Mouse (Mus musculus) CD4-positive, CD25-positive, alpha-beta regulatory T cell (primary cell): ENCODE results near the gene Gm10100. TPM values are rescaled to one million over a fixed set of nuclear protein-coding genes. Genes with fewer than 3 reads are reported as not detected.

Experiments used
- polyA plus RNA-seq: library from polyadenylated mRNA; unstranded; fragments of 100-300 nt; shearing (Covaris generic); gene quantifications from one replicate; pipeline ENCODE4 v1.2.1, GENCODE M21; 2017

Gm10100 gene
- polyA plus RNA-seq, result not detected

DNA sequence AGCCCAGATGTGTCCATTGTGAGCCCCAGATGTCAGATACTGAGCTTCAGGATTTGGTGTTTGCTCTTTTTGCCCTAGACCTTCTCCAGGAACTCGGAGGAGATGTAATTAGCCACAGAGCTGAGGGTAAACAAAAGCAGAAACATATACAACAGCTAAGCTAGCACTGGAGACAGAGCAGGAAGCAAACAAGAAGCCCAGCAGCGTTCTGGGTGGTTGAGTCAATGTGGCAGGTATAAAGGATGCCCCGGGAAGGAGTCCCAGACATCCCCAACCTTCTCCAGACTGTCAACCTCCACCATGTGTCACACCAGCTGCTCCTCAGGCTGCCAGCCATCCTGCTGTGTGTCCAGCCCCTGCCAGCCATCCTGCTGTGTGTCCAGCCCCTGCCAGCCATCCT lies at the start of gene Gm10100:
TSS of gene Gm10100 (plus strand) at position 301 of the 400 bp plus-strand sequence.

DNA sequence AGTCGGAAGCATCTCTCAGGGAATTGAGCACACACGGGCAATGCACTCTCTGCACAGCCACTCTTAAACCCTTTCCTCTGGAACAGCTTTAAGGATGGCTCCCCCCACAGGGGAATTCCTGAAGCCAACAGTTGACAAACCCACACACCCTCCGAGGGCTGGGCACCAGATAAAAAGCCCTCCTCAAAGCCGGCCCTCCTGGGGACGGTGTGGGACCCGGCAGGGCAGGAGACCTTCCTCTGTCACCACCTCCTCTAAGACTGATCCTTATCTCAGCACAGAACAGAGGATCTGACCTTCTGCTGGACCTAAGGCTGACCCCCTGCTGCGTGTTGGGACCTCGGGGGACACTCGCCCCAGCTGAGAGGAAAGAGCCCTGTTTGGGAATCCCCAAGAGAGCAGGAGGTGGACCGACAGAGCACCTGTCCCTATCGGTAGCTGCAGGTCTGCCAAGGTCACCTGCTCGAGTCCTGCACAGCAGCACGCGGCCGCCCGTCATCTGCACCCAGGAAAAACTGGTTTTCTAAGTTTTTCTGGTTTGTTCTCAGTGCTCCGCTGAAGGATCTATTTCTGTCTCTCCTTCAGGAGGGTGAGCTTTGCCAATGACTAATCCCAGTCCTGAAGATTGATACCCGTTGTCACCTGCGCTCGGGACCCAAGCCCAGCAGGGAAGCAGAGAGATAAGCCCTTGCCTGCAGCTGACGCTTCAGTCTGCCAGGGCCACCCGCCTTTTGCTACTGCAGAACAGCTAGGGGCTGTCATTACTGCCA lies 40.2 kb upstream of the Gm10100 start, which contains the start of gene Tspear:
TSS of gene Tspear (plus strand) at position 675 of the 770 bp plus-strand sequence.

DNA sequence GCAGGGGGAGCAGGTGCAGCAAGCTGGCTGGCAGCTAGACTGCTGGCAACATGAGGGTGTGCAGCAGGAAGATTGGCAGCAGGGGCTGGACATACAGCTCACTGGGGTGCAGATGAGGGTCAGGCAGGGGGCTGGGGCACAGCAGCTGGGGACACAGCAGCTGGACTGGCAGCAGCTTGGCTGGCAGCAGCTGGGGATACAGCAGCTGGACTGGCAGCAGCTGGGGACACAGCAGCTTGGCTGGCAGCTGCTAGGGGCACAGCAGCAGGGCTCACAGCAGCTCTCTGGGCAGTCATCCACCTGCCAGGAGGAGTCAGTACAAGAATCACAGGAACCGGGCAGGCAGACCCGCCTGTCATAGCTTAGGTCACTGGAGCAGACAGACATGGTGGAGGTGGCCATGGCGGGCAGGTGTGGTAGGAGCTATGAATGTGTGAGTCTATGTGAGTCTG lies 35.9 kb upstream of the Gm10100 start, which contains the start of gene Gm19402:
TSS of gene Gm19402 (minus strand) at position 402 of the 452 bp plus-strand sequence.

DNA sequence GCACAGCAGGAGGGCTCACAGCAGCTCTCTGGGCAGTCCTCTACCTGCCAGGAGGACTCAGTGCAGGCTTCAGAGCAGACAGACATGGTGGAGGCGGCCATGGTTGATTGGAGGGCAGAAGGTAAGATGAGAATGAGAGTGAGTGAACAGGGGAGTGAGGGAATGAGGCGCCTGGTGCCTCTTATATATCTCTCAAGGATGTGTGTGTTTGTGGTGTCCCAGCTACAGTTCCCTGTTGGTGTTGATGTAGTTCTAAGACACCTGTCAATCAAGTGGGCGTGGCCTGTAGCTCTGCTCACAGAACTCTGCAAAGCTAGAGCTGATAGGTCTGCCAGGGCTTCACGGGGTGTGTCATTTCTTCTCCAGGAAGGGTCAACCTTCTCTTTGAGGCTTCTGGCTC lies 29.2 kb upstream of the Gm10100 start, which contains the start of gene Gm9508:
TSS of gene Gm9508 (minus strand) at position 101 of the 400 bp plus-strand sequence.

DNA sequence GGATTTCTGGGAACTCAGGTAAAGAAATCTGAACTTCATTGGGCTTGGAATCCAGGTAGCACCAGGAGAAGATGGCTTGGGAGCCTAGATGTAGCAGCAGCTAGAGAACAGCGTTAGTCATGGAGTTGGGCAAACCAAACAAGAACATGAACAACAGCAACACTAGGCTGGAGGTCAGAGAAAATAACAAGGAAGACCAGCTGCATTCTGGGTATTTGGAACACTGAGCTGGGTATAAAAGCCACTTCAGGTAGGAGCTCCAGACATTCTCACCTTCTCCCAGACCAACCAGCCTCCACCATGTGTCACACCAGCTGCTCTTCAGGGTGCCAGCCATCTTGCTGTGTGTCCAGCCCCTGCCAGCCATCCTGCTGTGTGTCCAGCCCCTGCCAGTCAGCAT lies 20.0 kb upstream of the Gm10100 start, which contains the start of gene Gm10272:
TSS of gene Gm10272 (plus strand) at position 301 of the 400 bp plus-strand sequence.

DNA sequence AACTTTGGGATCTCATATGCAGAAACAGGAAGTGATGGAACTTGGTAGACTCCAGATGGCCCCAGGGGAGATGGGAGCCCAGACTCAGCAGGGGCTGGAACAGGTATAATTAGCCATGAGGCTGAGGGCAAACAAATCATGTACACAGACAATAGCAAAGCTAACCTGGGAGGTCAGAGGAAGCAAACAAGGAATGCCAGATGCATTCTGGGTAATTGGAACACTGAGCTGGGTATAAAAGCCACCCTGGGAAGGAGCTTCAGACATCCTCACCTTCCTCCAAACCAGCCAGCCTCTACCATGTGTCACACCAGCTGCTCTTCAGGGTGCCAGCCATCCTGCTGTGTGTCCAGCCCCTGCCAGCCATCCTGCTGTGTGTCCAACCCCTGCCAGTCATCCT lies 15.1 kb upstream of the Gm10100 start, which contains the start of gene Gm10024:
TSS of gene Gm10024 (plus strand) at position 301 of the 400 bp plus-strand sequence.

DNA sequence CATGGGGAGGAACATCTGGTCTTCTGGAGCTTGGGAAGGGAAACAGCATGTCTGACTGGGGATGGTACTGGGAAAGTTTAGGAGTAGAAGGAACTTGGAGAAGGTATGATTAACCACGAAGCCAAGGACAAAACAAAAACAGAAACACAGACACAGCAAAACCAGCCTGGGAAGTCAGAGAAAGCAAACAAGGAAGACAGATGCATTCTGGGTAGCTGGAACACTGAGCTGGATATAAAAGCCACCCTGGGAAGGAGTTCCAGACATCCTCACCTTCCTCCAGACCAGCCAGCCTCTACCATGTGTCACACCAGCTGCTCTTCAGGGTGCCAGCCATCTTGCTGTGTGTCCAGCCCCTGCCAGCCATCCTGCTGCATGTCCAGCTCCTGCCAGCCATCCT lies 10.8 kb upstream of the Gm10100 start, which contains the start of gene Gm10142:
TSS of gene Gm10142 (plus strand) at position 301 of the 400 bp plus-strand sequence.

DNA sequence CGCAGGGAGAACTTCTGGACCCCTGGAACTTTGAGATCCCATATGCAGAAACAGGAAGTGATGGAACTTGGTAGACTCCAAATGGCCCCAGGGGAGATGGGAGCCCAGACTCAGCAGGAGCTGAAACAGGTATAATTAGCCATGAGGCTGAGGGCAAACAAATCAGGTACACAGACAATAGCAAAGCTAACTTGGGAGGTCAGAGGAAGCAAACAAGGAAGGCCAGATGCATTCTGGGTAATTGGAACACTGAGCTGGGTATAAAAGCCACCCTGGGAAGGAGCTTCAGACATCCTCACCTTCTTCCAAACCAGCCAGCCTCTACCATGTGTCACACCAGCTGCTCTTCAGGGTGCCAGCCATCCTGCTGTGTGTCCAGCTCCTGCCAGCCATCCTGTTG lies 6.0 kb upstream of the Gm10100 start, which contains the start of gene Krtap12-1:
TSS of gene Krtap12-1 (plus strand) at position 301 of the 400 bp plus-strand sequence.

DNA sequence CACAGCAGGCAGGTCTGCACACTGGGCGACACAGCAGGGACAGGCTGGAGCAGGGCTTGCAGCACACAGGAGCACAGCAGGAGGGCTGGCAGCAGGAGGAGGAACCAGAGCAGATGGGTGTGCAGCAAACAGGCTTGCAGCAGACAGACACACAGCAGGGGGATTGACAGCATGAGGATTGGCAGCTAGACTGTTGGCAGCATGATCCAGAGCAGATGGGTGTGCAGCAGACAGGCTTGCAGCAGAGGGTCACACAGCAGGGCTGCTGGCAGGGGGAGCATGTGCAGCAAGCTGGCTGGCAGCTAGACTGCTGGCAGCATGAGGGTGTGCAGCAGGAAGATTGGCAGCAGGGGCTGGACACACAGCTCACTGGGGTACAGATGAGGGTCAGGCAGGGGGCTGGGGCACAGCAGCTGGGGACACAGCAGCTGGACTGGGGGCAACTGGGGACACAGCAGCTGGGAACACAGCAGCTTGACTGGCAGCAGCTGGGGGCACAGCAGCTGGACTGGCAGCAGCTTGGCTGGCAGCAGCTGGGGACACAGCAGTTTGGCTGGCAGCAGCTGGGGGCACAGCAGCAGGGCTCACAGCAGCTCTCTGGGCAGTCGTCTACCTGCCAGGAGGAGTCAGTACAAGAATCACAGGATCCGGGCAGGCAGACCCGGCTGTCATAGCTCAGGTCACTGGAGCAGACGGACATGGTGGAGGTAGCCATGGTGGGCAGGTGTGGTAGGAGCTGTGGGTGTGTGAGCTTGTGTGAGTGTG lies 15.8 kb downstream of the Gm10100 start, which contains the start of gene Gm18596:
TSS of gene Gm18596 (minus strand) at position 715 of the 765 bp plus-strand sequence.

DNA sequence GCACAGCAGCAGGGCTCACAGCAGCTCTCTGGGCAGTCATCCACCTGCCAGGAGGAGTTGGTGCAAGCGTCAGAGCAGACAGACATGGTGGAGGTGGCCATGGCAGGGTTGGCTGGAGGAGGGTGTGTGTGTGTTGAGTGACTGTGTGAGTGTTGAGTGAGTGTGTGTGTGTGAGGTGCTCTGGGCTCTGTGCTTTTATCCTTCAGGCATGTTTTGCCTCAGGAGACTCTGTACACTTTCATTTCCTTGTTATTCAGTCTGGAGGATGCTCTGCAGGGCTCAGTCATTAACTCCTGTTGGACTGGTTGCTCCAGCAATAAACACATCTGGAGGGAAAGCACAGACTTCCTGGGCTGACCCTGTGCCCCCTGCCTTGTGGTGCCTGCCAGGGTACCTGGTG lies 25.0 kb downstream of the Gm10100 start, which contains the start of gene Gm9736:
TSS of gene Gm9736 (minus strand) at position 101 of the 400 bp plus-strand sequence.

DNA sequence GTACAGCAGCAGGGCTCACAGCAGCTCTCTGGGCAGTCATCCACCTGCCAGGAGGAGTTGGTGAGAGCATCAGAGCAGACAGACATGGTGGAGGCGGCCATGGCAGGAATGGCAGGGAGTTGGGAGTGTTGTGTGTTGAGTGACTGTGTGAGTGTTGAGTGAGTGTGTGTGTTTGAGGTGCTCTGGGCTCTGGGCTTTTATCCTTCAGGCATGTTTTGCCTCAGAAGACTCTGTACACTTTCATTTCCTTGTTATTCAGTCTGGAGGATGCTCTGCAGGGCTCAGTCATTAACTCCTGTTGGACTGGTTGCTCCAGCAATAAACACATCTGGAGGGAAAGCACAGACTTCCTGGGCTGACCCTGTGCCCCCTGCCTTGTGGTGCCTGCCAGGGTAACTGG lies 33.3 kb downstream of the Gm10100 start, which contains the start of gene Gm3233:
TSS of gene Gm3233 (minus strand) at position 101 of the 400 bp plus-strand sequence.

DNA sequence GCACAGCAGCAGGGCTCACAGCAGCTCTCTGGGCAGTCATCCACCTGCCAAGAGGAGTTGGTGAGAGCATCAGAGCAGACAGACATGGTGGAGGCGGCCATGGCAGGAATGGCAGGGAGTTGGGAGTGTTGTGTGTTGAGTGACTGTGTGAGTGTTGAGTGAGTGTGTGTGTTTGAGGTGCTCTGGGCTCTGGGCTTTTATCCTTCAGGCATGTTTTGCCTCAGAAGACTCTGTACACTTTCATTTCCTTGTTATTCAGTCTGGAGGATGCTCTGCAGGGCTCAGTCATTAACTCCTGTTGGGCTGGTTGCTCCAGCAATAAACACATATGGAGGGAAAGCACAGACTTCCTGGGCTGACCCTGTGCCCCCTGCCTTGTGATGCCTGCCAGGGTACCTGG lies 44.9 kb downstream of the Gm10100 start, which contains the start of gene Gm3238:
TSS of gene Gm3238 (minus strand) at position 101 of the 400 bp plus-strand sequence.

Other genes with a start within 250 kb of the Gm10100 start
- 44.5 TPM for gene Fam207a, start 210.7 kb upstream of the Gm10100 start, polyA plus RNA-seq
- gene Itgb2, start 196.2 kb upstream of the Gm10100 start, polyA plus RNA-seq, result 545 TPM
- 101 TPM for gene Pttg1ip, start 144.8 kb upstream of the Gm10100 start, polyA plus RNA-seq
- gene Sumo3, start 120.4 kb upstream of the Gm10100 start, polyA plus RNA-seq, result 109 TPM
- not detected for gene Gm49325, start 120.3 kb upstream of the Gm10100 start, polyA plus RNA-seq
- gene Ube2g2, start 104.2 kb upstream of the Gm10100 start, polyA plus RNA-seq, result 48.5 TPM
- 0.26 TPM for gene Tspear, start 39.9 kb upstream of the Gm10100 start, polyA plus RNA-seq
- gene Gm19402, start 35.7 kb upstream of the Gm10100 start, polyA plus RNA-seq, result not detected
- gene Gm9508, start 29.3 kb upstream of the Gm10100 start, polyA plus RNA-seq, result not detected
- not detected for gene Gm10272, start 19.9 kb upstream of the Gm10100 start, polyA plus RNA-seq
- gene Gm10024, start 15.0 kb upstream of the Gm10100 start, polyA plus RNA-seq, result not detected
- not detected for gene Gm10142, start 10.7 kb upstream of the Gm10100 start, polyA plus RNA-seq
- not detected for gene Krtap12-1, start 5.9 kb upstream of the Gm10100 start, polyA plus RNA-seq
- not detected for gene Gm18596, start 16.2 kb downstream of the Gm10100 start, polyA plus RNA-seq
- not detected for gene Gm9736, start 24.9 kb downstream of the Gm10100 start, polyA plus RNA-seq
- gene Gm3233, start 33.2 kb downstream of the Gm10100 start, polyA plus RNA-seq, result not detected
- gene Gm3238, start 44.8 kb downstream of the Gm10100 start, polyA plus RNA-seq, result not detected
- not detected for gene Gm7138, start 50.5 kb downstream of the Gm10100 start, polyA plus RNA-seq
- gene Gm3250, start 56.1 kb downstream of the Gm10100 start, polyA plus RNA-seq, result not detected
- gene Gm7137, start 61.7 kb downstream of the Gm10100 start, polyA plus RNA-seq, result not detected
- gene Gm9639, start 68.6 kb downstream of the Gm10100 start, polyA plus RNA-seq, result not detected
- not detected for gene Gm19668, start 72.6 kb downstream of the Gm10100 start, polyA plus RNA-seq
- not detected for gene Gm9507, start 85.4 kb downstream of the Gm10100 start, polyA plus RNA-seq
- not detected for gene Gm2696, start 88.2 kb downstream of the Gm10100 start, polyA plus RNA-seq
- not detected for gene Krtap10-4, start 100.6 kb downstream of the Gm10100 start, polyA plus RNA-seq
- not detected for gene Krtap10-10, start 109.5 kb downstream of the Gm10100 start, polyA plus RNA-seq
- not detected for gene Gm36176, start 120.3 kb downstream of the Gm10100 start, polyA plus RNA-seq
- not detected for gene Gm10318, start 126.4 kb downstream of the Gm10100 start, polyA plus RNA-seq
- not detected for gene Gm3285, start 135.5 kb downstream of the Gm10100 start, polyA plus RNA-seq
- 0.11 TPM for gene Lrrc3, start 176.1 kb downstream of the Gm10100 start, polyA plus RNA-seq
- gene Trpm2, start 244.1 kb downstream of the Gm10100 start, polyA plus RNA-seq, result 0.49 TPM